Mouse (Mus musculus): ENCODE results near the gene Agpat1.

DNA sequence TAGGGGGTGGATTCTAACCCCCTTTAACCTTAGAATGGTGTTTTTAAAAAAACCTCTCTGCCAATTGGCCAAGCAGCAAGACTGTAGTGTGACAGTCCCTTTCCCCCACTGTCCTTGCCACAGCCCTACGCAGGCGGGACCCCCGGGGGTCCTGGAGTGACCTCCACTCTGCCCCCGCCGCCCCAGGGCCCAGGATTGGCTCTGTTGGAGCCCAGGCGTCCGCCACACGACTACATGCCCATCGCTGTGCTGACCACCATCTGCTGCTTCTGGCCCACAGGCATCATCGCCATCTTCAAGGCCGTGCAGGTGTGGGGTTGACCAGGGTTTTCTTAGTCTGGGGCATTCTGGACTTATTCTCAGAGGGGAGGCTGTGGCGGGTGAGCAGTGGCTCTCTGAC lies 27.6 kb downstream of the Agpat1 start:
- no peak for TF ChIP-seq CTCF (IDR thresholded peaks at IDR 0.05; ENCODE audit: low read depth)
- no peak for TF ChIP-seq EP300 (optimal IDR thresholded peaks at IDR 0.05)

All from stomach, postnatal 0 days (tissue).